Mouse (Mus musculus) ES-Bruce4 (cell line): ENCODE measurements at regions not wholly inside any gene's neighbourhood (a gene's known extent, or its start where the extent isn't known, plus 50 kb on each side); places are given as distances from the start of the nearest gene placed in this dataset.

Experiments
- CTCF ChIP-seq: IDR thresholded peaks from one replicate; pipeline ENCODE4 v1.8.1; 2011; ENCODE audit warnings: low read depth, low read length
- EP300 ChIP-seq: IDR thresholded peaks from 2 replicates; pipeline ENCODE4 v1.6.1; 2011; ENCODE audit warnings: low read depth, low read length; ENCODE audit not compliant: insufficient read depth
- POLR2A ChIP-seq: IDR thresholded peaks from one replicate; pipeline ENCODE4 v1.8.1; 2011; ENCODE audit warnings: low read length; ENCODE audit not compliant: insufficient read depth

- TF ChIP-seq EP300 = no peak
- TF ChIP-seq POLR2A = no peak
- TF ChIP-seq CTCF = no peak
Observed at GRCm38 (mm10) chr12:95501443-95501842, 190.6 kb upstream of the Flrt2 start.
